Mouse (Mus musculus) frontal cortex, adult 2 months (tissue): ENCODE data around the gene AU021092. TPM values are rescaled to one million over a fixed set of nuclear protein-coding genes. Genes with fewer than 3 reads are reported as not detected.

Experiments
- DNase-seq, 2 experiments: peaks; one replicate each; pipeline ENCODE4 v3.0.0; 2022; ENCODE audit warnings: low spot score in 1 of 2; ENCODE audit errors: extremely low spot score in 1 of 2
- polyA plus RNA-seq: library from polyadenylated mRNA; depleted of rRNA; stranded (reverse); fragments of >200 nt; gene quantifications from 2 replicates; pipeline ENCODE4 v1.2.3, GENCODE M21; 2012

The AU021092 gene
- polyA plus RNA-seq, 1 experiment = 8.0 TPM

DNA sequence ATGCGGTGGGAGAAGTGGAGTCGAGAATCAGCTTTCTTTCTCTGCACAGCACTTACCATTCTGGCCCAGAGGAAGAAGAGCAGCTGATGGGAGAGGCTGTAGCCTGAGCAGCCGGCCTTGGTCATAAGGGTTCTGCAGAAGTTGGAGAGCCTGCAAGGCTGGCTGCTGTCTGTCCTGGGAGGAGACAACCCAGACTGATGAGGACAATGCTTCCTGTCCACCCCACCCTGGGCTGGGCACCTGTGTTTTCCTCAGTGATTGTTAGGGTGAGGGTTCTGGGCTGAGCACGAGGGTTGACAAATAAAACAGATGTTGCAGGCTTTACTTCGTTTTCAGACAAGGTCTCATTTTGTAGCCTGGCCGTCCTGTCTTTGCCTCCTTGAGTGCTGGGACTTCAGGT, 5.4 kb downstream of the AU021092 start:
- DNase-seq = no peak

- DNase-seq = peak in 1 of 2 experiments; percentile 45
Observed at GRCm38 (mm10) chr16:5214126-5214525, 8.0 kb downstream of the AU021092 start.

- DNase-seq = peak in 1 of 2 experiments; percentile 48
Observed at GRCm38 (mm10) chr16:5212150-5212549, 9.9 kb downstream of the AU021092 start.

- no peak for DNase-seq
Observed at GRCm38 (mm10) chr16:5210365-5210764, 11.7 kb downstream of the AU021092 start.

DNA sequence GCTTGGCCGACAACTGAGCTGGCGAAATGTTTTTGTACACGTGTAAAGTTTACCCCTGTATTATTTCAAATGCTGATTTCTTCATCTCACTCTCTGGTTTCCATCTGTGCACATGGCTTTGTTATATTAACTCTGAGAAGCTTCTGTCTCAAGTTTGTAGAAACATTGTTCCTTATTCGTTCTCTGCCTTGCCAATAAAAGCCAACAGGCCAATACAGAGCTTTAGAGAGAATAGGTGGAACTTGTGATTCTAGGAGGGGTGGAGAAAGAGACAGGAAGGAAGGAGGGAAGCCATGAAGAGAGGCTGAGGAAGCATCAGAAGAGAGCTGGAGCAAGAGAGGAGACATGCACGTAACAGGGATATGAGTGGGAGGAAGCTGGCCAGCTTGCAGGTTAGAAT, 16.0 kb downstream of the AU021092 start:
- DNase-seq = peak in 1 of 2 experiments; percentile 46

DNA sequence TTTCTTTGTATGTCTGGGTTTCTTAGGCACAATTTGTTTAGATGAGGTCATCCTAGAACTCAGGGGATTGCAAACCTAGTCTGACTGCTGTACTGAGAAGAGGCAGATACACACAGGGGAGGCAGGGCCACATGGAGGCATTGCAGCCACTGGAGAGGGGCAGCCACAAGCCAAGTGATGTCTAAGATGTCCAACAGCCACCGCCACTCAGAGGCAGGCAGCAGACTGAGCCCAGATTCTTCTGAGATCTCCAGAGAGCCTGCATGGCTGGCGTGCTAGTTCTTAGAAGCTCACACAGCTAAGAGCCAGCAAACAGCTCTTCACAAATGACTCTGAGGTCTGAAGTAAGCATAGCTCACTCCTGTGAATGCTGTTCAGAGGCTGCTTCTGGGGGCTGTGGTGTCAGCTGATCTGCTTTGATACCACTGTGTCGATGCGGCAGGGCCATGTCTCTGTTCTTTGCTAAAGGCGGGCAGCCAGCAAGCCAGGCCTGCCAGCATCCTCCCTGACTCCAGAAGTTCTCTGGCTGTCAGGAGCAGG, 16.6 kb downstream of the AU021092 start:
- DNase-seq = no peak

DNA sequence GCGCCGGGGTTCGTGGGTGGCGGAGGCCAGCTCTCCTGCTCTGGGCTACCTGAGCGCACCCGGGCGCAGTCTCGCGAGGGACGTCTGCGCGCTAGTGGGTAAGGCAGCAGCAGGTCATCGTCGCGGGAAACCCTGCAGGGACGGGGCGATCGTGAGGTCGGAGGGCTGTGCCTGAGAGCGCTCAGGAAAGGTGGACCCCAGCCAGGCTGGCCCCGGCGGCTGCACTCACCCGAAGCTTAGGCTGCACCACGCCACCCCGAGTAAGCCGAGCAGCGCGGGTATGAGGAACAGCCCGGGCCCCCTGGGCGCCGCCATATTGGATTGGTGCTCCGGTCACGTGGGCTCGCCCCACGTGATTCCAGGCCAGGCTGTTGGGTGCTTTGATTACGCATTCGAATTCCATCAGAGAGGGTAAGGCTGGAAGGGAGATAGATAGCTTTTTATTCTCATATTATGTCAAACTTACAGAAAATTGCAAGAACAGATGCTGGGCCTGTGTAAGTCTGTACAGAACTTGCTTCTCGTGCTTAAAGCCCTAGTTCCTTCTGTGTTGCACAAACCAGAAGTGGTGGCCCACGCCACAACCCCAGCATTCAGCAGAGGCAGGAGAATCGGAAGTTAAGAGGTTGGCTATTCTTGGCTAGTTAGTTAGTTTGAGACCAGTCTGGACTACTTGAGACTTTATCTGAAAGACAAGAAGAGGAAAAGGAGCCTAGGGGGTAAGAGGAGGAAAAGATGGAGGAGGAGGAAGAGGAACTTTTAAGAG, 18.2 kb downstream of the AU021092 start, which contains the start of gene Nagpa:
Gene Nagpa (minus strand): TSS at position 345 of the 766 bp plus-strand sequence.
- peak; percentile 45 to 80 for DNase-seq

DNA sequence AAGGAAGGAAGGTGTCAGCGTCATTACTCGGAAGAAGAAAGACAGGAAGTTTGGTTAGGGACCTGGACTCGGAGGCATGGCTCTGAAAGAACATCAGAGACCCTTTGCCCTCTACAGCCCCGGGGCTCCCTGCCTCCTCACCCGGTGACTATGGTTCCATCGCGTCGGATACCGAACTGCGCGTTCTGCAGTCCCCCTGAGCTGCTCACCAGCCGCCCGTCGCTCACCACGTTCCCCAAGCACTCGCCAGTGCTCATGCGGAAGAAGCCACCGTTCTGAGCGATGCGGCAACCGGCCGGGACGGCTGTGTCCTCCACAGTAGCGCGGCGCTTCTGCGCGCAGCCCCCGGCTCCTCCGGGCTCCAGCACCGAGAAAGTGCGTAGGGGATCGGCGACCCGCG, 18.9 kb downstream of the AU021092 start:
- DNase-seq = no peak

GRCm38 (mm10) chr16:5202681-5203080, 19.4 kb downstream of the AU021092 start:
- DNase-seq = peak in 1 of 2 experiments; percentile 74

DNA sequence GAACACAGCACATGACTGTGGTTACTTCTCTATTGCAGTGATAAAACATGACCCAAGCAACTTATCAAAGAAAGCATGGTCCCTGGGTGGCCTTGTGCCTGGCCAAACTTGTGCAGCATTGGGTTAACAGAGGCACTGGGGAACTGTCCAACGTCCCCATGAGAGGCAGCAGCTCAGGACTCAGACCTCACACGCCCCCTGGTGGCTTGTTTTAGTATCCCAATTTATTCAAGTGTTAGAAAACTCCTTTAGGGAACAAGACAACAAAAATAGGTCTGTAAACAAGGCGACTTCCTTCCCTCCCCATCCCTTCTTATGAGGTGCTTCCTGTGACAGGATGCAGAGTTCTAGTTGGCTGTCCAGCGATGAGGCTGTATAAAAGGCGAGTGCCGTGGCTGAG, 27.0 kb downstream of the AU021092 start:
- DNase-seq = peak in 1 of 2 experiments; percentile 78

DNA sequence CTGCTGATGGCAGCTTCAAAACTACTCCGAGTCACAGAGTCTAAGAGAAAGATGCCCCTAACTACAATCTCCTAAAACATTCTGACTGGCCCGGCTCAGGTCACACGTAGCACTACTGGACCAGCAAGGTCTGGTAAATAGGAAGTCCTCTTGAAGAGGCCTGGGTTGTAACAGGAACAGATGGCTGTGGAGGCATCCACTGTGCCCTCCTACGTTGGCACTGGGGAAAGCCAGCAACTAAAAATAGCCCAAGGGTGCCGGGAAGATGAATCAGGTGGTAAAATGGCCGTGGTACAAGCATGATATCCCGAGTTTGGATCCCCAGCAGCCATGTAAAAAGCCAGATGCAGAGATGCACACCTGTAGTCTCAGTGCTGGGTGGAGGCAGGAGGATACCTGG, 35.9 kb downstream of the AU021092 start:
- peak in 1 of 2 experiments; percentile 69 for DNase-seq

GRCm38 (mm10) chr16:5185691-5186090, 36.4 kb downstream of the AU021092 start:
- DNase-seq = no peak

DNA sequence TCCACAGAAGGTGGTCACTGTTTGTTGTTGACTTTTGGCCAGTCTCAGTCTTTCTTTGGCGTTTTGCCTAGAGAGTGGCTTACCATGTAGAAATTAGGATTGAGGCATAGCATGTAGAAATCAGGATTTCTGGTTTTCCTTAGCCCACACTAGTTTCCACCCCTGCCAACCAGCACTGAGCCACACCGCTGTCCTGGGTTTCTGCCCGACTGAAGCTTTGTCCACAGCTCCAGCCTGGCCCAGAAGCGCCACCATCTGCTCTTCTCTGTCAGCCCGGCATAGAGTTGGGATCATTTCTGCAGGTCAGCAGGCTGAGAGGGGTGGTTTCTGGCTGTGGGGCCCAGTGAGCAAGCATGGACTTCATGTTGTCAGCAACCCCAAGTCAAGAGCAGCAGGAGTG, 37.1 kb downstream of the AU021092 start:
- DNase-seq = no peak

GRCm38 (mm10) chr16:5184101-5184500, 38.0 kb downstream of the AU021092 start:
- DNase-seq = no peak

DNA sequence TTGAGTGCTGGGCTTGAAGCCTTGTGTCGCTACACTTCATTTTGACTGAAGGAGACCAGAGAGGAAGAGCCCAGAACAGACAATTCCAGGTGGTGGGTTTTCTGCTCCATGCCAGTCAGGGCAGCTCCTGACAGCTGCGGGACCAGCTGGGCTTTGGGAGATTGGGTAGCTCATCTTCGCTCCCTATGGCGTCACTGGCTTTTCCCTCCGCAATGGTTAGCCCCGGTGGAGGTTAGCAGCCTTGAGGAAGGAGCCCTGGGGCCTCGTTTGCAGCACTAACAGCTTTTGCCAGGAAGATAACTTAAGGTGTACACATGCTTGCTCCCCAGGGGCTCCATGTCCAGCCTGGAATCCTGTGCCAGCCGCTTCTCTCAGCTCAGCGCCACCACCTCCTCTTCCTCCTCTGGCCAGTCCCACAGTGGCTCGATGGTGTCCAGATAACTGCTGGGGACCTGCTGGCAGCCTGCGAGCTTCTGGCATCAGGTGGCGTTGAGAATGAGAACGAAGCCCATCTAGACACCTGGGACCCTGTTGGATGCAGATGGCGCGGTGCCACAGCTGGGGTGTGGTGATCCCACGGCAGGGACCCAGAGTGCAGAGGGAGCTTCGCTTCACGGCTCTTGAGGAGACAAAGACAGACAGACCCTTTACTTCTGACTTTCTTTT, 38.7 kb downstream of the AU021092 start:
- DNase-seq = no peak

DNA sequence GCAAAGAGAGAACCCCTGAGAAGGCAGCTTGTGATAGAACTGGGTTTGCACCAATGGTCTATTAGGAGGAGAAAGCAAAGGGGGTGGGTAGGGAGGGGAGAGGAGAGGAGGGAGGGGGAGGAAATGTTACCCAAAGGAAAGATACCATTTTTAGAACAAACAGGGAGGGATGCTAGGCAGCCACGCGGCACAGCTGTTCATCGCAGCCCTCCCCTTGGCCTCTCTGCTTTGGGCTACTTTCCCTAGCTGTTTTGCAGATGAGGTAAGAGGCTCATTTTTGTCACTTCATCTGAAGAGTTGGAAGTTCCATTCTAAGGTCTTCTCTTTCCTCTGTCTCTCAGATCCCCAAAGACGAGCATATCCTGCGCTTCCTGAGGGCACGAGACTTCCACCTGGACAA, 49.5 kb downstream of the AU021092 start:
- DNase-seq = no peak

GRCm38 (mm10) chr16:5168829-5169228, 53.3 kb downstream of the AU021092 start:
- no peak for DNase-seq

DNA sequence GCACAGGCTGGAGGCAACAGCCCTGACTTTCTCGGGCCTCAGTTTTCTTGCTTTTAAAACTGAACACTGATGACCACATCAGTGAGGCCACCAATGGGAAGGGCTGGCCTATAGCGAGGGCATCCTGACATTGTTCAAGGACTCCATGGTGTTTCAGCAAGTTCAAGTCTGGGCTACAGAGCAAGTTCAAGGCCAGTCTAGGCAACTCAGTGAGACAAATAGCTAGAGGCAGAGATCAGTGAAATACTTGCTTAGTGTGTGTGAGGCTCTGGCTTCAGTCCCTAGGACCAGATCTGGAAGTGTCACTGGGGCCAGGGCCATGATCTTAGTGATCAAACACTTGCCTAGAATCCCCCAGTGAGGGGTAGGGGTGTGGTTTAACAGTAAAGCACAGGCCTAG, 54.1 kb downstream of the AU021092 start:
- no peak for DNase-seq

DNA sequence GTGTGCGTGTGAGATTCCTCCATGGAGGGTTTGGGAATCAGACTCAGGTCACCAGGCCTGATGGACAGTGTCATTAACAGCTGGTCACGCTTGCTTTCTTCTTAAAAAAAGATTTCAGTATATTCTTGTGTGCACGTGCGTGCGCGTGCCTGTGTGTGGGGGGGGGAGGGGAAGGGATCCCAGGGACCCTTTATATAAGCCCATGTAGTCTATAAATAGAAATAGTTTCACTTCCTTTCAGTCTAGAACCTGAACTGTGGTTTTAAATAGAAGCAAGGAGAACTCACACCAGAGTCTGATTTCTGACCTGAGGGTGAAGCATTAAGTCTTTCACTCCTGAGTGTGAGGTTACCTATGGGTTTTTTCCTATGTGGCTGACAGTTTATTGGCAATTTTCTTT, 57.8 kb downstream of the AU021092 start:
- no peak for DNase-seq
